Mouse (Mus musculus): ENCODE data around the gene Nanos3.

Gene Nanos3

DNA sequence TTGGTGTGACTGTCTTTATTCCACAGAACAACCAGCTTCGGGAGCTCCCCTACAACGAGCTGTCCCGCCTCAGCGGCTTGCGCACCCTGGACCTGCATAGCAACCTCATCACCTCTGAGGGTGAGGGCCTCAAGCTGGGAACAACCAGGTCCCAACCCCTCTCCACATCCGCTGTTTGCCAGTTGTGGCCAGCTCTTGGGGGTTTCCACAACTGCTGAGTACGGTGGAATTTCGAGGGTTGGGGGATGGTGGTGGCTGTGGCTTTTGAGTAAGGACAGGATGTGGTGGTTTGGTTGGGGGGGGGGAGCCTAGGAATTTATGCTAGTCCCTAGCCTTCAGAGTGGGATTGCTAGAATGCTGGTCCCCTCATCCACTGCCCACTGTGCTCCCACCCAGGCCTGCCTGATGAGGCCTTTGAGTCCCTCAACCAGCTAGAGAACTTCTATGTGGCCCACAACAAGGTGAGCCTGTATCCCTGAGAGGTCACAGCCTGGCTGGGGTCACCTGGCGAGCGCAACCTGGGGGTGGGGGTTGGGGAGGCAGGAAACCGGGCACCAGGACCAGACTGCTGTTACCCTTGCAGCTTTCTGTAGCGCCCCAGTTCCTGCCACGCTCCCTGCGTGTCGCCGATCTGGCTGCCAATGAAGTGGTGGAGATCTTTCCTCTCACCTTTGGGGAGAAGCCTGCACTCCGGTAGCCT, 57.7 kb downstream of the Nanos3 start:
- DNase-seq (ENCODE audit: extremely low spot score, low spot score), result no peak

- DNase-seq (ENCODE audit: extremely low spot score, low spot score), result no peak
Measured at GRCm38 (mm10) chr8:84126742-84127141, 58.3 kb downstream of the Nanos3 start.

- no peak for DNase-seq (ENCODE audit: extremely low spot score, low spot score)
Measured at GRCm38 (mm10) chr8:84125656-84126055, 59.4 kb downstream of the Nanos3 start, which contains the start of gene Podnl1. TSS of gene Podnl1 (plus strand) at chr8:84125989.

Data from neural tube, embryonic 10.5 days (tissue).